Mouse (Mus musculus) limb, embryonic 13.5 days (tissue): Measurements from ENCODE around the gene Pdap1. TPM values are rescaled to one million over a fixed set of nuclear protein-coding genes. Genes with fewer than 3 reads are reported as not detected.
"Not testable (repeated sequence)": the region's sequence is repeated elsewhere in the genome, so short reads cannot be mapped to it uniquely, and the experiment has no call there.

Experiments
- ATAC-seq: fragments of 200-750 bp; cut with Nextera tagmentation; 2 replicates; pipeline ENCODE4 v1.8.0; 2017; ENCODE audit warnings: low read depth, moderate number of reproducible peaks, moderate TSS enrichment; ENCODE audit not compliant: low FRiP score
- H3K27ac ChIP-seq: fragments of 300-500 bp; sonication (generic); 2 replicates; pipeline ENCODE4 v1.5.1; 2015; ENCODE audit warnings: inconsistent platforms, mild to moderate bottlenecking, moderate library complexity
- H3K27me3 ChIP-seq: fragments of 300-500 bp; sonication (generic); 2 replicates; pipeline ENCODE4 v1.6.1; 2015; ENCODE audit warnings: mild to moderate bottlenecking, inconsistent platforms
- H3K36me3 ChIP-seq: fragments of 300-500 bp; sonication (generic); 2 replicates; pipeline ENCODE4 v1.6.1; 2015; ENCODE audit warnings: inconsistent platforms, mild to moderate bottlenecking, moderate library complexity
- H3K4me1 ChIP-seq: fragments of 300-500 bp; sonication (generic); 2 replicates; pipeline ENCODE4 v1.6.1; 2015; ENCODE audit warnings: inconsistent platforms
- H3K4me2 ChIP-seq: fragments of 300-500 bp; sonication (generic); replicated peaks from 2 replicates; pipeline ENCODE4 v1.6.1; 2015; ENCODE audit warnings: inconsistent platforms, mild to moderate bottlenecking, moderate library complexity
- H3K4me3 ChIP-seq: fragments of 300-500 bp; sonication (generic); 2 replicates; pipeline ENCODE4 v1.5.1; 2015; ENCODE audit warnings: moderate library complexity, mild to moderate bottlenecking, inconsistent platforms
- H3K9ac ChIP-seq: fragments of 300-500 bp; sonication (generic); 2 replicates; pipeline ENCODE4 v1.6.1; 2015; ENCODE audit warnings: mild to moderate bottlenecking, inconsistent platforms
- H3K9me3 ChIP-seq: fragments of 300-500 bp; sonication (generic); 2 replicates; pipeline ENCODE4 v1.6.1; 2016; ENCODE audit warnings: inconsistent platforms
- WGBS: fragments of 180-500 bp; shearing (Covaris S2); methylation state at CpG from one replicate; pipeline ENCODE4 v1.1.7; 2015; 5-methylcytosine and 5-hydroxymethylcytosine counted together
- polyA plus RNA-seq: library from polyadenylated mRNA; unstranded; fragments of >200 nt; fragmentation: Nextera tagmentation; extraction: Ambion mirVana; gene quantifications from 2 replicates; pipeline ENCODE4 v1.2.1, GENCODE M21; 2015

Pdap1 gene
- polyA plus RNA-seq, 1 experiment from 2014 or later: 137 TPM

DNA sequence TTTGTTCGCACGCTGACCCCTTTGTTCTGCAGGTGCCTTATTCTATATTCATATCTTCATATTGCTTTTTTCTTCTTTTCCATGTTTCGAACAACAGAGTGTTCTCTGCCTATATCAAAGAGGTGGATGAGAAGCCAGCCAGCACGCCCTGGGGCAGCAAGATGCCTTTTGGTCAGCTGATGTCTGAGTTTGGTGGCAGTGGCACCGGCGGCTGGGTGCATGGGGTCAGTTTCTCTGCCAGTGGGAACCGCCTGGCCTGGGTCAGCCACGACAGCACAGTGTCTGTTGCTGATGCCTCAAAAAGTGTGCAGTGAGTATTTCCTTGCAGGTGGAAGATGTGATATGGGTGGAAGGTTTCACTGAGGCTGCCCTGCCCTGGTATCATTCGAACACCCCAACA, 39.1 kb downstream of the Pdap1 start:
- H3K4me1 ChIP-seq: no peaks in the 10 kb centered on the region
- H3K27me3 ChIP-seq: no peaks in the 10 kb centered on the region
- no peaks in the 10 kb centered on the region for H3K9me3 ChIP-seq
- H3K4me2 ChIP-seq: no peak overlapping the region
- WGBS: 97% methylated on average over 9 of the region's 9 CpGs
- no peak overlapping the region for H3K4me3 ChIP-seq
- ATAC-seq: no peak
- no peak overlapping the region for H3K27ac ChIP-seq
- no peak overlapping the region for H3K9ac ChIP-seq
- H3K36me3 ChIP-seq: peaks cover 98% of the 10 kb centered on the region

DNA sequence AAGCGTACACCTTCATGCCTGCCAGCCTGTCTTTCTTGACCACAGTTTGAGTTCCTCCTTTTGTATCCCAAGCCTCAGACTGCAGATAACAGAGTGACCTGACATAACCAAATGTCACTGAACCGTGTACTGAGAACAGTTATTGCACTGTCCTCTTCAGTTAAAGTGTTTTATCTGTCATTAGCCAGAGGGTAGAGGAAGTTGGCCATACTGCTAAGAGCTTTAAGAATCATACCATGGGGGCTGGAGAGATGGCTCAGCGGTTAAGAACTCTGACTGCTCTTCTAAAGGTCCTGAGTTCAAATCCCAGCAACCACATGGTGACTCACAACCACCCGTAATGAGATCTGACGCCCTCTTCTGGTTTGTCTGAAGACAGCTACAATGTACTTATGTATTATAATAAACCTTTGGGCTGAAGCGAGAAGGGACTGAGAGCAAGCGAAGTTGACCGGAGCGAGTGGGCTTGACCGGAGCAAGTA, 41.7 kb downstream of the Pdap1 start:
- Histone ChIP-seq H3K36me3 (peaks cover 97% of the 10 kb centered on the region), H3K4me2 (no peak overlapping the region), H3K4me3 (no peak overlapping the region), H3K9ac (no peak overlapping the region), H3K27ac (no peak overlapping the region), H3K9me3 (no peaks in the 10 kb centered on the region), H3K27me3 (no peaks in the 10 kb centered on the region), H3K4me1 (no peaks in the 10 kb centered on the region)
- 91% methylated on average over 10 of the region's 10 CpGs for WGBS
- no peak for ATAC-seq

DNA sequence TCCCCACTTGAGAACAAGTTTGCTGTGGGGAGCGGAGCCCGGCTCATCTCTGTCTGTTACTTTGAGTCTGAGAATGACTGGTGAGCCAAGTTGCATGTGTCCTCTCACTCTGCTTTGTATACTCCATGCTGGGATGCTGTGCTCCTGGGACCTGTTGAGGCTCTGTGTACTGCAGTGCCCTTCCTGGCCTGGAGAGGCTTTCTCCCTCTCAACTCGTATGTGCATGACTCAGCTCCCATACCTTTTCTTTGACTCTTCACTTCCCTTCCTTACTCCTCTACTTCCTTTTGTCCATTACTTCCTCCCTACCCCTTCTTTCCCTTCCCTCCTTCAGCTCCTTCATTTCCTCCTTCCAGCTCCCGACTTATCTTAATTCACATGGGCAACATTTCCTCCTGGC, 43.8 kb downstream of the Pdap1 start:
- Histone ChIP-seq H3K36me3 (peaks cover 96% of the 10 kb centered on the region), H3K4me1 (no peaks in the 10 kb centered on the region), H3K27ac (no peak overlapping the region), H3K27me3 (no peaks in the 10 kb centered on the region), H3K4me3 (no peak overlapping the region), H3K4me2 (no peak overlapping the region), H3K9me3 (no peaks in the 10 kb centered on the region), H3K9ac (no peak overlapping the region)
- no peak for ATAC-seq
- 87% methylated on average over 4 of the region's 4 CpGs for WGBS

DNA sequence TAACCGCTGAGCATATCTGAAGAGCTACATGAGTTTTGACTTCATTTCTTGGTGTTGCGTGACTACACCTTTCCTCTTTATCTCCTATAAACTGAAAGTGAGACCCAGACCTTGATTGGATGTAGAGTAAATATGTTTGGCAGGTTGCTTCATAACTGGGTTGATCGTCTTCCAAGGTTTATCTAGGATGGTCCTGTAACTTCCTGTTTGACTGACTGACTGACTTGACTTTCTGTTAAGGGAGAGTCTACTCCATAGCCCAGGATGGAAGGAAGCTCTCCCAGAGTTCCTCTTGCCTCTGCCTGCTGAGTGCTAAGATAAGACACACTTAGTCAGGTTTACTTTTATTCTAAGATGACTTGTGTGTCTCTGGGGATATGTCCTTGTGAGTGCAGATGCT, 50.2 kb downstream of the Pdap1 start:
- Histone ChIP-seq H3K36me3 (peaks cover 56% of the 10 kb centered on the region), H3K27ac (no peak overlapping the region), H3K27me3 (no peaks in the 10 kb centered on the region), H3K9ac (no peak overlapping the region), H3K9me3 (no peaks in the 10 kb centered on the region), H3K4me3 (no peak overlapping the region), H3K4me2 (no peak overlapping the region), H3K4me1 (peaks cover 4% of the 10 kb centered on the region)
- 92% methylated on average over 3 of the region's 3 CpGs for WGBS
- no peak for ATAC-seq

DNA sequence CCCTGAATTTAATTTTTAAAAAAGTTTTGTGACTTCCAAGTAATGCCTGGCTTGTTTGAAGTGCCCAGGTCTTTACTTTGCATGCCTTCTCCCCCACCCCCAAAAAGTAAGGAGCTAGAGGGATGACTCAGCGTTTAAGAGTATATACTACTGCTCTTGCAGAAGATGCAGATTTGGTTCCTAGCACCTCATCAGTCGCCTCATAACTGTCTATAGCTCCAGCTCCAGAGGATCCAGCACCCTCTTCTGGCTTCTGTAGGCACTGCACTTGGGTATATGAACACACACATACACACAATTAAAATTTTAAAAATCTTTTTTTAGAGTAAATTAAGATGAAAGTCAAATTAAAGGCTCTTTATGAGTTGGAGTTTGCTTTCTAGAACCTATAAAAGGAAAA, 51.9 kb downstream of the Pdap1 start:
- H3K36me3 ChIP-seq: peaks cover 40% of the 10 kb centered on the region
- no peak overlapping the region for H3K4me3 ChIP-seq
- H3K9ac ChIP-seq: no peak overlapping the region
- WGBS: 97% methylated on average over 2 of the region's 2 CpGs
- H3K9me3 ChIP-seq: no peaks in the 10 kb centered on the region
- no peak for ATAC-seq
- H3K4me1 ChIP-seq: peaks cover 10% of the 10 kb centered on the region
- no peak overlapping the region for H3K27ac ChIP-seq
- no peak overlapping the region for H3K4me2 ChIP-seq
- no peaks in the 10 kb centered on the region for H3K27me3 ChIP-seq

DNA sequence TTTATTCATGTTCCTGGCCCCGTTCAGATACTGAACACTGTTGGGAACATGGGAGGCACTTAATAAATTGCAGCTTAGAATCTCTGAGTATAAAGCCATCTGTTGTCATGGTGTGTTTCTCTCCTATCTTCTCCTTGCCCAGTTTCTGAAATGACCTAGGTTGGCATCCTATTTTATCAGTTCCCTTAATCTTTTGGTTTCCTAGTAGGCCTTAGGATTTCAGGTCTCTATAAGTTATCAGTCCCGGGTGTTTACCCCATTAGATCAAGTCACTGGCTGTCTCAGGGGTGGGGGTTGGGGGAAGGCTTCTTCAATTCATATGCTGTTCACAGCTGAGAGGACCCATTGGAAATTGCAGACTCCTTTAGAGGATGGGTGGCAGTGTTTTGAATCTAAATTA, 55.2 kb downstream of the Pdap1 start:
- no peaks in the 10 kb centered on the region for H3K9me3 ChIP-seq
- H3K27ac ChIP-seq: no peak overlapping the region
- no peaks in the 10 kb centered on the region for H3K27me3 ChIP-seq
- ATAC-seq: no peak
- peak overlapping the region; percentile 89 for H3K4me2 ChIP-seq
- peaks cover 16% of the 10 kb centered on the region for H3K36me3 ChIP-seq
- H3K9ac ChIP-seq: peak overlapping the region; percentile 88
- peak overlapping the region; percentile 77 for H3K4me3 ChIP-seq
- H3K4me1 ChIP-seq: peaks cover 10% of the 10 kb centered on the region
- 69% methylated on average over 2 of the region's 2 CpGs for WGBS

DNA sequence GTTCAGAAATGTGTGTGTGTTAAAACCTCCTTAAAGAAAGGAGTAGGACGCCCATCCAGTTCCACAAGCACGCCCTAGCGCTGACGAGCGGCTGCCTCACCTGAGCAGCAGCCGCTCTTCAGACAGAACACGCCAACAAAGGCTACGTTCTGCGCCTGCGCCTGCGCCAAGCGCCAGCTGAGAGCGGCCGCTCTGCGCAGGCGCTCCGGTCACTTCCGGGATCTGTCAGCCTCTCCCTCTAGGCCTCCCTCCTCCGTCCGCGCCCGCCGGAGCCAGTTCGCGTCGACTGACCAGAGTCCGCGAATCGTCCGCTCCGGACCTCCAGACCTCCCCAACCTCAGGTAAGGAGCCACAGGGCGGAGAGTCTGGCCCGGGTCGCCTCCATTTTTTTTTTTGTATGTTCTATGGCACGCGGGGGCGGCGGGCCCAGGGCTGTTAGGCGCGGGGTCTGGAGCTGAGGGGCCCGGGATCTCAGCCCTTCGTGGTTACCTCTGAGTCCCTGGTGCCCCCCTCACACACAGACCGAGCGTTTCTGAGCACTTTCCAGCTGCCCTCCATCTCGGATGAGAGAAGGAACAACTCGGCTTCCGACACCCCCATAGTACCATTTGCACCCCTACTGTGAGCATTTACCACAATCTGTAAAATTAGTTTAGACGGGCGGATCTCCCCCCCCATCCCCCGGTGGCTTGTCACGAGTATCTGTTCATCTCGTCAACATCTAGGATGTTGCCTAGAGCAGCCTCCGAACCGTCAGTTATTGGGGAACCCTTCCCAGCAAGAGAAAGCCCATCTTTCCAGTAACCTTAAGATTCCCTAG, 56.2 kb downstream of the Pdap1 start, which contains the start of the genes Arpc1a and Kpna7:
Arpc1a (plus strand) TSS at position 199 of the 820 bp plus-strand sequence.
Kpna7 (minus strand) TSS at position 399 of the 820 bp plus-strand sequence.
- Histone ChIP-seq H3K4me1 (peaks cover 10% of the 10 kb centered on the region), H3K27me3 (no peaks in the 10 kb centered on the region), H3K27ac (peak within 1 kb of the TSS; percentile 75; the same call in 1 of the 2 replicates), H3K4me2 (peak within 1 kb of the TSS; percentile 89), H3K9ac (peak within 1 kb of the TSS; percentile 88), H3K36me3 (peaks cover 12% of the 10 kb centered on the region), H3K9me3 (no peaks in the 10 kb centered on the region), H3K4me3 (peak within 1 kb of the TSS; percentile 77)
- ATAC-seq: peak; percentile 94
- WGBS: 2% methylated on average over 54 of the region's 54 CpGs

DNA sequence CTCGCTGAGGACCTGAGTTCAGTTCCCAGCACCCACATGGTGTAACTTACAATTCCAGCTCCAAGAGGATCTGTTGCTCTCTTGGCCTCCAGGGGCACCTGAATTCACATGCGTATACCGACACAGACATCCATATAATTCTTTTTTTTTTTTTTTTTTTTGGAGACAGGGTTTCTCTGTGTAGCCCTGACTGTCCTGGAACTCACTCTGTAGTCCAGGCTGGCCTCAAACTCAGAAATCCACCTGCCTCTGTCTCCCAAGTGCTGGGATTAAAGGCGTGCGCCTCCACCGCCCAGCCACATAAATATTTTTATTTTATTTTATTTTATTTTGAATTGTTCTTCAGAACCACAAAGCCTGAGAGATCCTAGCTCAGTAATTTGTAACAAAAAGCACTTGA, 56.8 kb downstream of the Pdap1 start:
- Histone ChIP-seq H3K27ac (peak overlapping the region; percentile 75; the same call in 1 of the 2 replicates), H3K4me3 (peak overlapping the region; percentile 77), H3K4me1 (peaks cover 10% of the 10 kb centered on the region), H3K4me2 (peak overlapping the region; percentile 89), H3K36me3 (peaks cover 11% of the 10 kb centered on the region), H3K9ac (peak overlapping the region; percentile 88)
- H3K9me3 ChIP-seq, H3K27me3 ChIP-seq: not testable (repeated sequence)
- 0 out of 2 replicates have a peak, but pooled peaks have one; percentile 43 for ATAC-seq
- 44% methylated on average over 6 of the region's 6 CpGs for WGBS

DNA sequence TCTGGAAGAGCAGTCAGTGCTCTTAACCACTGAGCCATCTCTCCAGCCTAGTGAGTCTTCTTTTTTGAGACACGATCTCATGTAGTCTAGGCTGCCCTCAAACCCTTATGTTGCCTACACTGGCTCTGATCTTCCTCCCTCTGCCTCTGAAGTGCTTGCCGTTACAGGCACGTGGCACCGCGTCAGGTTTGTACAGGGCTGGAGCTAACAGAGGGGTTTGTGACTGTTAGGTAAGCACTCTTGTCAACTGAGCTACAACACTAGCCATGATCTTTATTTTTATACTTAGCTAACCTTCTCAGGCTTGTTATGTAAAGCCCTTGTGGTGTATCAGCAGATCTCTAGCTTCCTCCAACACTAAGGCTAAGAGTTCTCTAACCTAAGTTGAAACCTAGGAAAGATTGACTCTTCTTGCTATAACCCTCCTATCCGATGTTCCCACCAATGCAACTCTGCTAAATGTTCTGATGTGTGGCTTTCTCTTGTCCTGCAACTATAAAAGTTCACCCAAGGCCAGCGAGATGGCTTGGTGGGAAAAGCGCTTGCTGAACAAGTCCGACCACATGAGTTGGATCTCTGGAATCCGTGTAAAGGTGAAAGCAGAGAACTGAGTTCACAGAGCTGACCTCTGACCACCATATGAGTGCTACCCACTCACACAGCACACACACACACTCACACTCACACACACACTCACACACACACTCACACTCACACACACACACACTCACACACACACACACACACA, 58.0 kb downstream of the Pdap1 start:
- no peak for ATAC-seq
- no peaks in the 10 kb centered on the region for H3K27me3 ChIP-seq
- 88% methylated on average over 10 of the region's 10 CpGs for WGBS

More for the DNA sequence above, 58.0 kb downstream of the Pdap1 start:
- Histone ChIP-seq H3K9ac (no peak overlapping the region), H3K4me2 (no peak overlapping the region), H3K9me3 (no peaks in the 10 kb centered on the region), H3K27ac (no peak overlapping the region), H3K36me3 (peaks cover 5% of the 10 kb centered on the region), H3K4me3 (no peak overlapping the region), H3K4me1 (peaks cover 10% of the 10 kb centered on the region)

Other genes with a start within 250 kb of the Pdap1 start
- 19.5 and 19.9 TPM in 2 replicates for gene Smurf1, start 174.4 kb downstream of the Pdap1 start, polyA plus RNA-seq
- gene Gm4871, start 107.5 kb downstream of the Pdap1 start, polyA plus RNA-seq: not detected in 2 replicates
- gene 1700018F24Rik, start 97.2 kb downstream of the Pdap1 start, polyA plus RNA-seq: not detected in 2 replicates
- 139 and 141 TPM in 2 replicates for gene Arpc1a, start 56.4 kb downstream of the Pdap1 start, polyA plus RNA-seq
- gene Kpna7, start 56.2 kb downstream of the Pdap1 start, polyA plus RNA-seq: 0.10 TPM in 1 of 2 replicates, not detected in the other
- 250 and 255 TPM in 2 replicates for gene Arpc1b, start 26.0 kb downstream of the Pdap1 start, polyA plus RNA-seq
- 218 and 225 TPM in 2 replicates for gene Bud31, start 124 bp upstream of the Pdap1 start, polyA plus RNA-seq
- 19.2 and 20.2 TPM in 2 replicates for gene Ptcd1, start 26.9 kb upstream of the Pdap1 start, polyA plus RNA-seq
- 55.6 and 58.1 TPM in 2 replicates for gene Cpsf4, start 27.0 kb upstream of the Pdap1 start, polyA plus RNA-seq
- gene Atp5j2, start 51.8 kb upstream of the Pdap1 start, polyA plus RNA-seq: 649 and 683 TPM in 2 replicates
- 11.0 and 11.3 TPM in 2 replicates for gene Zkscan14, start 61.6 kb upstream of the Pdap1 start, polyA plus RNA-seq
- 16.3 and 17.1 TPM in 2 replicates for gene Zkscan5, start 64.3 kb upstream of the Pdap1 start, polyA plus RNA-seq
- gene Zfp655, start 91.5 kb upstream of the Pdap1 start, polyA plus RNA-seq: 33.8 and 34.1 TPM in 2 replicates
- 0.59 and 0.79 TPM in 2 replicates for gene Zscan25, start 140.3 kb upstream of the Pdap1 start, polyA plus RNA-seq
- not detected in 2 replicates for gene Cyp3a57, start 205.0 kb upstream of the Pdap1 start, polyA plus RNA-seq